Mouse (Mus musculus): ENCODE data around the gene Guca1a.
"Not testable (repeated sequence)": the region's sequence is repeated elsewhere in the genome, so short reads cannot be mapped to it uniquely, and the experiment has no call there.

Guca1a gene

DNA sequence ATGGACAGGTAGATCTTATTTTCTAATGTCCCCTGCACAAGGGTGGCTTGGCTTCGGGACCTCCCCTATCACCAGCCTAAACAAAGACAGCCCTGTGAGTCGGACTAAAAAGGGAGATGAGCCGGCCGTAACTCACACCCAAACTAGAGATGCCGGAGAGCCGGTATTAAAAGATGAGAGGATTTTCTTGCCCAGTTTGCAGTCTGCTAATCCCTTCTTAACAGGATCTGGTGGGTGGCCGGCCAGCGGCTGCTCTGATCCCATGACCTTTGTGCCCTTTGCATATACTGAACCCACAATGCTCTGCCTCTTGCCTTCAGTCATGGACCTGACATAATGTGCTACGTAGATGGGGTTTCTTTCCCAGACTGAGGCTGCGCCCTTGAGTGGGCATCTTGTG lies at the start of gene Guca1a:
TSS of gene Guca1a (minus strand) at position 134 of the 400 bp plus-strand sequence.
- no peak for DNase-seq (ENCODE audit: low spot score in 2 of 2)

DNA sequence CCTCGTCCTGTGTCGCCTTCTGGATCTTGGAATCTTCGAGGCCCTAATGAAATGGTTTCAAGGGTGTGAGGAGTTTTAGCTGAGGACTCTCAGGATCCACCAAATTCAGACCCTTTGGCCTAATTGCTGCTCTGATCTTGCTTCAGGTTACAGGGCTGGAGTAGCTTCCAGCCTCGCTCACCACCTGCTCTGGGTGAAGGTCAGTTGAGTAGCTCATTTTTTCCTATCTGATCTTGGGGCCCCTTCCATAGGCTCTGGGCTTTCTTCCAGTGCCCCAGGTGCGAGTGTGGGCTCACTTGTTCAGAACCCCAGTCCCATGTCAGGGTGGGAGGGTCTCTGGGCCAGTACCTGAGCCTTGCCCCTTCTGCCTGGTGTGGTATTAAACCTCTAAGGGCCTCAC lies 49.0 kb upstream of the Guca1a start:
- no peak for DNase-seq (ENCODE audit: low spot score in 2 of 2)

DNA sequence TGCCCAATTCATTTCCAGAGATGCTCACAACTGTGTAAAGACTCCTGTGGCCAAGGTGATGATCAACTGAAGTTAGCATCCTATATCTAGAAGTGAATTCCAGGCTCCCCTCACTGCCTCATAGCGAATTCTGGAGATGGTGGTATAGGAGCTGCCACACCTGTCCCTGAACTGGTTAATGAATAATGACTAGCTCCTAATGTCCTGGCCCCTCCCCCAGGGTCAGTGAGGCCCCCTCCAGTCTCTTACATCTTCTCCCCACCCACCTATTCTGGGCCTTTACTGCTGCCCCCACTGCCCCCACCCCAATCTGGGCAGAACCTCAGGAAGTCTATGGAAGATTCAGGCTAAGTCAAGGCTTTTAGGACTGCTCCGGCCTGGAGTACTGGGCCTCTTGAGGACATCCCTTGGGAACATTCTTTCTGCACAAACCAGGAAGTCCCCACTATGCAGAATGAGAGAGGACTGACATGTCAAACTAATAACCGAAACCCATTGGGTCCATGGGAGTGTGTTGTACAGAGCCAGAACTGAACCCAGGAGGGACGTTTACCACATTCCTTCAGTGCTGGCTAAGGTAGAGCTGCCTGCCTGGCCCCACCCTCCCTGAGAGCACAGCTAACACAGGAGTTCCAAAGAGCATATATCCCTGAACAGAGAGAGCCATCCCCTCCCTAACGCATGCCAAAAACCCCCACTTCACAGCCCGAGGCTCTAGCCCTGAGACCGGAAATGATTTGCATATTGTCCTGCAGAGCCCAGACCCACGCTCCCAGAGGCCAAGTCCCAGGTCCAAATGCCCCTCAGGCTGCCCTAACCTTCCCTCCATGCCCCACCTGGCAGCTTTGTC lies 48.4 kb upstream of the Guca1a start:
- no peak for DNase-seq (ENCODE audit: low spot score in 2 of 2)

DNA sequence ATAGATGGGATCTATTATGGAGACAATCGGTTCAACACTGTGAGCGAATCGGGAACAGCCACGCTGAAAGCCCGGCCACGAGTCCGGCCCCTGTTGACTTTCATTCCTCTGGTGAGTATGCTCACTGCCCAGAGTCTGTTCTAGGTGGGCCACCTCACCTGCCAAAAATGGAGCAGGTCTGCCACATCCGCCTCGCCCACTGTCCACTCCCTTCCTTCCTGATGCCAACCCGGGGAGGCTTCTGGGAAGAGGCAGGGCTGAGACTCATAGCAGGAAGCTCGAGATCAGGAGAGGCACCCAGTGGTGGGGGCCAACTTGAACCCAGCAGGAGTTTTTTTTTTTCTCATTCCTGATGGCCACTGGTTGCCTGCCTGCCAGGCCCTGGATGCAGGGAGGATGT lies 46.2 kb upstream of the Guca1a start:
- no peak for DNase-seq (ENCODE audit: low spot score in 2 of 2)

DNA sequence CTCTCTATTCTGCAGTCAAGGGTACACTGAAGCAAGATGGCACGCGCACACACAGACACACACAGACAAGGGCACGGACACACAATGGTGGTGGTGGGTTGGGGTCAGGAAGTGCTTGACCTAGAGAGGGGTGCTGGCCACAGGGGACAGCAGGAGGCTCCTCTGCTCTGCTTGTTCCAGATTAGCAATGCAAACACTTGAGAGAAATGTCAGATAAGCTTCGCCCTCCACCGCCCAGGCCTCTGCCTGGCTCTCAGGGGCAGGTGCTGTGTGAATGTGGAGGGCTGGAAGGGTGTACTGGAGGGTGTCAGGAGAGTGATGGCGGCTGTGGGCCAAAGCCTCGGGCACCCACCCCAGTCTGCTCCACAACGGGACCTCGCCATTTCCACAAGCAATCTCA lies 45.6 kb upstream of the Guca1a start:
- DNase-seq (ENCODE audit: low spot score in 2 of 2), result no peak

DNA sequence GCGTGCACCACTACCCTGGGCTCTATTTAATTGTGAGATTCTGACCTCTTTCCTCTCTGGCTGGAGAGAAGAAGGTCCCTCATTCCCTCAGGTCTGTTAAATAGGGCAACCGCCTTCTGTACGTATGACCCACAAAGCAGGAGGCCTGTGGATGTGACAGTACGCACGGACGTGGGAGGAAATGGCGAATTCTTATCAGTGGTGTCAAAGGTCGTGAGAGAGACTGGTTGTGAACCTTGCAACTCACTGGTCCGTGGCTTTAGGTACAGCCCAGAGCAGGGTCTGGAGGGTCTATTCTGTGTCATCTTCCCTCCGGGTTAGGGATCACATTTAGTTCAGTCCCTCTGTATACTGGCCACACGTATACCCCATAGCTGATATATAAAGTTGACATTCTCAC lies 45.1 kb upstream of the Guca1a start:
- no peak for DNase-seq (ENCODE audit: low spot score in 2 of 2)

DNA sequence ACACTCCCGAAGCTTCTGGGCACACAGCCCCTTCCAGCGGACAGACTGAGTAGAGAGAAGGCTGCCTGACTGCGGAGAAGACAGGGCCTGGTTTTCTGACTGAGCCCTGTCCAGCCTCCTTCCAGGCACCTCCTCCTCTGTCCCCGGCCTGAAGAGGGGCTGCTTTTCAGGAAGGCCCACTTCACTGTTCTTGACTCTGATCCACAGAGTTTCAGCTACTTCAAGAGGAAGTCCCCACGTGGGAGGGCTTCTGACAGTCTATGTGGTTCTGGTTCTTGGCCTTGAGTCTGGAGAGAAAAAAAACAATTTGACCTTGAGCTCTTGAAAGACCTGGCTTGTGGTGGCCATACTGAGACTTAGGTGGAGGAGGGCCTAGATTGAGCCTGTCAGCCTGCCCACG lies 43.7 kb upstream of the Guca1a start:
- DNase-seq (ENCODE audit: low spot score in 2 of 2), result no peak

DNA sequence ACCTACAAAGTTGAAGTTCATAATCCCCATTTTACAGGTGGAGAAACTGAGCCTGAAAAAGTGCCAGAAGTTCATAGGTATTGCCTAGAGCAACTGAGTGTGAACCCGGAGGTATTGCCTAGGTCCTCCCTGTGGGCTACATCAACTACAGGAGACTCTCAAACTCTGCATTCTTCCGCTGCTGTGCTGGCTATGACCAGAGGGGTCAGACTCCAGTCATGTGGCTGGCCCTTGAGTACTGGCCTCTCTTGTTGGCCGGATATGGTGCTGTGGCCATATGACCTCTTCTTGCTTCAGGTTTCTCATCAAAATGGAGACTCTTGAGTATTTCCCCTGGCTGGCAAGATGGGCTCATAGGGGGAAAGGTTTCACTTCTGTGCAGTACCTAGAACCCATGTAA lies 41.9 kb upstream of the Guca1a start:
- no peak for DNase-seq (ENCODE audit: low spot score in 2 of 2)

DNA sequence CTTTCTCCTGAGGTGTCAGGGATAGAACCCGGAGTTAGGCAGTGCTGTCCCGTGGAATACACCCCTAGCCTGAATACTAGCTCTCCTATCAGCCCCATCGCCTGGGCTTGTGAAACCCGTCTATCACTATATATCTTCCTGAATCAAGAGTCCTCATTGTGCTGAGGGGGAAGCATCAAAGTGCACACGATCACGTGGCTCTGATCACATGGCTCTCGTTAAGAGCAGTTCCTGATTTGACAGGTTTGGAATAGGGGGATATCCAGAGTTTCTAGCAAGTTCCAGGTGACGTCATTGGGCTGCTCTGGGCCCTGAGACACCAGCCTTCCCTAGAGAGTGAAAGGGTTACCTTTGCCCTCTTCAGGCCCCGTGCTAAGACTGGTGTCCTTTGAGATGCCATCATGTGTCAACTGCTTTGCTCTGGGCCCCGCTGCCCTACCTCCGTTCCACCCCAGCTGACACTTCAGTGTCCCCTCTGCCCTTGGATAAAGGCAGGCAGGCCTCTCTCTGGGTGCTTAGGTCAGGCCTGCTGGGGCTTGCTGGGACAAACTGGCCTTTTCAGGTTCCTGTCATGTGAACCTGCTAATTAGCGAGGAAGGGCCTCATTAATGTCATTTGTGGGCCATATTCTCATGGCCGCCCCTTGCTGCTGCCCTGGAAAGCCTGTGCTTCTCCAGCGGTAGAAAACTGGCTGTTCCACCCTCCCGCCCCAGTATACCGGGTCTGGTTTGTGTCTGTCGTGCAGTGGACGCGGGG lies 41.1 kb upstream of the Guca1a start:
- no peak for DNase-seq (ENCODE audit: low spot score in 2 of 2)

DNA sequence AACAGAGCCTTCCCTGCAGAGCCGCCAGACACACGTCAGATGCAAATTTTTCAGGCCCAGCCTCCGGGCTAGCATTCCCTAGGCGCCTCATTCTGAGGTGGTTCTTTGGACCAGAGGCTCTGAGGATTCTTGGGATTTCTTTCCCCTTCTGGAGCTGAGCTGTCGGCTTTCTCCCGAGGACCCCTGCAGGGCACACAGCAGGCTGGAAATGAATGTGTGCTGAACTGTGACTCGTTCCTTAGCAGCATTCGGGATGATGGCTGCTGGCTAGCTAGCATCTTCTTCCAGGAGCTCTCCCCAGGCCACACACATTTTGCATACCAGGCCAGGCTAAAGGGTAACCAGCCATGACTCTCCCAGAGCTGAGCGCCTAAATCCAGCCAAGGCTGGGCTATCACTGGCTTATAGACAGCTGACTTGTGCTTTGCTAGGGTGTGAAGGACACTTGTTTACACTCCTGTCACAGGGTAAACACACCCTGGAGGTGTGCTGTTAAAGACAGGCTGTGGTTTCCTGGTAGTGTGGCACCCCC lies 40.0 kb upstream of the Guca1a start:
- DNase-seq (ENCODE audit: low spot score in 2 of 2), result no peak

DNA sequence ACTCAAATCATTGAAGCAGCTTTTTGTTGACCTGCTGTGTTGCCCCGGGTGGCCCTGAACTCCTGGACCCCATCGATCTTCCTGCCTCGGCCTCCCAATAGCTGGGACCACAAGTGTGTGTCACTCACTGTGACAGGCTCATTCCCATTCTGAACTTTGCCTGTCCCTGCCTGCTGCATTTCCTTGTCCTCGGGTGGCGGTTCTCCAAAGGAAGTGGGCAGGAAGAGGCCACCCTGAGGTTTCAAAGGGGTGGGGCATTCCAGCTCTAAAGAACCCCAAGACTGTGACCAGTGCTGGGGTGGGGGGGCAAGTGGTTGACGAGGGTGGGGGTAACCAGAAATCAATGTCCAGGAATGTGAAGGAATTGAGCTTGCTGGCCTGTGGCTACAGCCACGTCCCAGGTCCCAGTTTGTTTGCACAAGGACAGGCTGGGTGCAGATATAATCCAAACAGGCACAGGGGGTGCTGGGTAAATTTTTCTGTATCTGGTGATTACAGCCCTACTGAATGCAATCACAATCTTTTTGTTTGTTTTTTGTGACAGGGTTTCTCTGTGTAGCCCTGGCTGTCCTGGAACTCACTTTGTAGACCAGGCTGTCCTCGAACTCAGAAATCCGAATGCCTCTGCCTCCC lies 39.1 kb upstream of the Guca1a start:
- DNase-seq (ENCODE audit: low spot score in 2 of 2), result no peak

DNA sequence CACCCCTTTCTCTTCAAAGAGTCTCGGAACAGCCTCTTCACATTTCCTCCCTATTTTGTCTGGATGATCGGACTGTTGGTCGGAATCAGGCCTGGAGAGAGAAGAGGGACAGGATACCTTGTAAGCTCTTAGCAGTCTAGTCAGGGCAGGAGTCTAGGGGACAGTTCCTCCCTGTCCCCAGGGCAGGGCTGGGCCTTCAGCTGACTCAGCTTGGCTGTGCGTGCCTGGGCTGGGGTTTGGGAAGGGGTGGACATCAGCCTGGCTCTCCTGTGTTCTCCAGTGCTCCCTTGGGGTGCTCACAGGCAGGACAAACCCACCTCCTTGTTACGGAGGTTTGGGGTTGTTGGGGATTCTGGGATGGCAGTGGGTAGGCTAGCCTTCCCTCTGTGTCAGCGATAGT lies 38.2 kb upstream of the Guca1a start:
- DNase-seq (ENCODE audit: low spot score in 2 of 2), result no peak

DNA sequence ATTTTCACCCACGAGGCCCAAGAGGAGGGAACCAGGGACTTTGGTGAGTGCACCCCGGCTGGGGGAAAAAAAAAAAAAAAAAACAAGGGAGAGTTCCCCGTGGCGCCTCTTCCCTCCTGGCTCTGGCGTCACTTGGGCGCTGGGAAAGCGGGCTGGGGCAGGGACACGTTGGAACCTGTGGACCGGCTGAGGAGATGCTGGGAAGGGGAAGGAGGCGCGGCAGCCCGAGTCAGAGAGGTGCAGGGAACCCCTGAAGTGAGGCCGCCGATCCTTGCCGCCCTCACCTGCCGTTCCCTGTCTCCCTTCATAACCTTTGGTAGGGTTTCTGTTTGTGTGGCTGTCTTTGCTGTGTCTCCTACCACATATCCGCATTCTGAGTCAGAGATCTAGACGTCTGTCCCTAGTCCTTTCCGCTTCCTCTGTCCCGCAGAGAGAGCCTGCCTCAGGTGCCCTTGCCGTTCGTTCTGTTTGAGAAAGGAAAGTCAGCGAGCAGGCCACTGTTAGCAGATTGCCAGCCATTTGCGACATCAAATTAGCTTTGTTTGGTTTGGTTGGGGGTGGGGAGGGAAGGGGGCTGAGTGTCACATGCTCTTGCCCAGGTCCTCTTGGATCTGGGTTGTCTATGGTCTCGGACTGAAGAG lies 36.6 kb upstream of the Guca1a start, which contains the start of gene 1700001C19Rik:
TSS of gene 1700001C19Rik (minus strand) at position 470 of the 641 bp plus-strand sequence.
- DNase-seq (ENCODE audit: low spot score in 2 of 2), result no peak

DNA sequence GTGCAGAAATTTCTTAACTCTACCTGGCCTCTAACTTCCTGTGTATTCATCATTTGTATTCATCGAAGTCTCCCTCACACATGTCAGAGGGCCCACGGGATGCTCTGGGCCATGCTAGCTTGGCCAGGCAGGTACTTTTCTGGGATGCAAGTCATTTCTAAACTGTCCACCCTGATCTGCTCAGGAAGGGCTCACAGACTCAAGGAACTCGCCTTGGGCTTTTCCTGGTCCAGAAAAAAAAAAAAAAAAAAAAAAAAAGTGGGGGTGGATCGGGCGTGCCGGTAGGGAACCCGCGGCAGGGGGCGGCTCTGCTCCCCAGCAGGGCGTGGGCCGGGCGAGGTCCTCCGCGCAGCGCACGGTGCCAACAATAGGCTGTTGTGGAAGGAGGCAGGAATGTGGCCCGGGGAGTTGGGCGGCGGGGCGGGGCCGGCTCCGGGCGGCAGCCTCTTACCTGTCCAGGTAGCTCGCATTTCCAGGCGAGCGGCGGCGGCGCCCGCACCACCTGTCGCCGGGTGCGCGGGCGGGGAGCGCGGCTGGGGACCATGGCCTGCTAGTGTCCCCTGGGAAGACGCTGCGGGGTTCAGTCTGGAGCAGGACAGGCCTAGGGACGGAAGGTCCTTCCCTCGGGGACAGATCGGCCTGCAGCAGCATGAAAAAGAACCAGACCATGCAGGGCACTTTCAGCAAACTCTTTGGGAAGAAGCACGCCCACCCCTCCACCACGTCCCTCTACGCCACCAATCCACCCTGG lies 35.9 kb upstream of the Guca1a start, which contains the start of gene AI661453:
TSS of gene AI661453 (plus strand) at position 460 of the 751 bp plus-strand sequence.
- peak; percentile 70 to 82 for DNase-seq (ENCODE audit: low spot score in 2 of 2)

DNA sequence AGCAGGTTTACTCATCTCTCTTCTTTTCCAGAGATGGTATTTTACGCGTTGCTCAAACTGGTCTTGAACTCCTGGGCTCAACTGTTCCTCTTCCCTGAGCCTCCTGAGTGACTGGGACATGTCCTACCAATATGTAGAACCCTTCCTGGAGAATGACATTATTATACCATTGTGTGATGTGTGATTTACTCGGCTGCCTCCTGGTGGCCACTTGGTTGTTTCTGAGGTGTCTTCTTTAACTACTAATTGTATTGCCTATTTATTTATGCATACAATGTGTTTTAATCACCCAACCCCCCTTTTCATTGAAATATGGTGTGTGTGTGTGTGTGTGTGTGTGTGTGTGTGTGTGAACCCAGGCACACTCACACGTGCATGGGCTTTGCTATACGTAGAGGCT lies 30.4 kb upstream of the Guca1a start:
- DNase-seq (ENCODE audit: low spot score in 2 of 2), result no peak

DNA sequence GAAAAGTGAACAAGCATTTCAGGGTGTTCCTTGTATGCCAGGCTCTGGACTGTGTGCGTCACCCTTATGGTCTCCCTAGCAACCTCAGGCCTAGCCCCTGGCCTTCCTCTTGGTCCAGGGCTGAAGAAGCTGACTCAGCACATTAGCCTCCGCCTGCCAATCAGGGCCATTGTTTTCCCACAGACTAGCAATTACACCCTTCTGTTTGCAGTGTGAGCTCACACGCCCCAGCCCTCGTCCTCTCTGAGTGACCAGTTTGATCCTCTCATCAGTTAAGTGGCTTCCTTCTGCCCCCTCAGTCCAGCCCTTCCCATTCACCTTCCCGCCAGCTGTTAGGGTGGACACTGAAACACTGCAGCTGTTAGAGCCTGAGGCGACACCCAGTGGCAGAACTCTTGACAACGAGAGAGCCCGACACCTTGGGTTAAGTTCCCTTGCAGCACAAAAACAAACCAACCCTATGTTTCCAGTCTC lies 28.5 kb upstream of the Guca1a start:
- DNase-seq (ENCODE audit: low spot score in 2 of 2), result no peak

DNA sequence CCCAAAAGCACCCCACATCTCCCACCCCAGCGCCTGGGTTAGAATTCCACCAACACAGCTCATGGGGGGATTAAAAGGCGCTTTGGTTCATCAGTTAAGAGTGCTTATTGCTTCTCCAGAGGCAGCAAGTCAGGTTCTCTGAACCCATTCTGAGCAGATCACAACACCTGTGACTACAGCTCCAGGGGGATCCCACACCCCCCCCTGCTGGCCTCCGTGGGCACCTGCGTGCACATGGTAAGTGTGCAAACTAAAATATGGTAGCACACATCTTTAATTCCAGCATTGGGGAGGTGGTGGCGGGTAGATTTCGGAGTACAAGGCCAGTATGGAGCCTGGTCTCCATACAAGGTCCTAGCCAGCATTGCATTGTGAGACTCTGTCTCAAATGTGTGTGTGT lies 26.9 kb upstream of the Guca1a start:
- DNase-seq (ENCODE audit: low spot score in 2 of 2), result no peak

DNA sequence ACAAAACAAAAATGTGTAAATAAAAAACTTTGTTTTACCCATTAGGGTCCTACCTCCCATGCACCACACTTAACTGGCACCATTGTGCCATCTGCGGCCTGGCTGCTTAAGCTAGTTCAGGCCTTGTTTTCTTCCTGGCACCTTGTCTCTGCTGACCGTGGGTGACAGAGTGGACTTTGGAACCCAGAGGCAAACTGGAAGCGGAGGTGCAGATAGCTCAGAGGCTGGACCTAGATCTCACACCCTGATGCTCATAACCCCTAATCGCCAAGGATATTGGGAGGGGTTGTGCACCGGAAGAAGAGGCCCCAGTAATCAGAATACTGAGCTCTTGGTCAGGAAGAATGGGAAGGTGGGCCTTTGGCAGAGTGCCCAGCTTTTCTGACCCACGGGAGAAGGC lies 23.8 kb upstream of the Guca1a start:
- DNase-seq (ENCODE audit: low spot score in 2 of 2), result no peak

DNA sequence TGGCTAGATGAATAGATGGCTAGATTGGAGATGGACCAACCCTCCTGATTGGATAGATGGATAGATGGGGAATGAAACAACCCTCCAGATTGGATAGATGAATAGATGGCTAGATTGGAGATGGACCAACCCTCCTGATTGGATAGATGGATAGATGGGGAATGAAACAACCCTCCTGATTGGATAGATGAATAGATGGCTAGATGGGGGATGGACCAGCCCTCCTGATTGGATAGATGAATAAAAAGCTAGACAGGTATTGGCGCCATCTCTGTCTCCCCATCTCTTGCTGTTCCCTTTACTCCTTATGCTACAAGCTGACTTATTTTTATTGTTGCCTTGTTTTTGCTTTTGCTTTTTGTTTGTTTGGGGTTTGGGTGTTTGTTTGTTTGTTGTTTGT lies 22.2 kb upstream of the Guca1a start:
- not testable (repeated sequence) for DNase-seq (ENCODE audit: low spot score in 2 of 2)

DNA sequence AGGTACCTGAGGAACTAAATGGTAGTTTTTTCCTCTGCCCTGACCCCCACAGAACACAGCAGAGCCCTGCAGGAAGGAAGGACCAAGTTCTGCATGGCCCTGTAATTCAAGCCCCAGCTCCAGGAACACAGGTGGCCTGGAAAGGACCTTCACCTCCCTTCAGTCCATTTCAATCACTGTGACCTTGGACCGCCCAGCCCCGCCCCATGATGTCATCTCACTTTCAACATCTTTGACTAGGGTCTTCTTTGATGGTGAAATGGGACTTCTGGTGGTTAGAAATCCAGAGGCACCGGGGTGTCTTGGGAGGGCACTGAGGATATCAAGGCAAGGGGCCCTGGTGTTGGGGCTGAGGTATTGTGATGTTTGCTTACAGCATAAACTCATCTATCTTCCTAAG lies 21.2 kb upstream of the Guca1a start:
- DNase-seq (ENCODE audit: low spot score in 2 of 2), result no peak

DNA sequence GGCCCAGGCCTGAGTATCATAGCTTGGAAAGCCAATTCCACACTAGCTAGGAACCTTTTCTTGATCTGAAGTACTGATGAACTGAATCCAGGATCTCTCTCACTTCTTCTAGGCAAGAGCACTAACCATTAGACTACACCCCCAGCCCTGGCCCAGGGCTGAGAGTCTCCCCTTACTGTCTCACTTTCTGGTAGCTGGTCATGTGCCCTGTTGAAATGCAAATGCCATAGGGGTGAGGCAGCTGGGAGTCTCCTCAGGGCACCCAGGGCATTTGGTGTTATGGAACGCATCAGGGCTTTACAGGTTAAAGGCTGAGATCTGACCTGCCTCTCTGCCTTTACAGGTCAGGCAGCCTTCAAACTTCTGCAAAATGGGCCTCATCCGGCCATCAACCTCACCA lies 19.8 kb upstream of the Guca1a start:
- DNase-seq (ENCODE audit: low spot score in 2 of 2), result no peak
